Mouse (Mus musculus) right cerebral cortex, adult 2 months (tissue): ENCODE results near the gene Ippk.

Experiments used
- DNase-seq, 2 experiments: peaks; one replicate each; pipeline ENCODE4 v3.0.0; 2021 to 2022; ENCODE audit warnings: low spot score in 2 of 2

The Ippk gene

DNA sequence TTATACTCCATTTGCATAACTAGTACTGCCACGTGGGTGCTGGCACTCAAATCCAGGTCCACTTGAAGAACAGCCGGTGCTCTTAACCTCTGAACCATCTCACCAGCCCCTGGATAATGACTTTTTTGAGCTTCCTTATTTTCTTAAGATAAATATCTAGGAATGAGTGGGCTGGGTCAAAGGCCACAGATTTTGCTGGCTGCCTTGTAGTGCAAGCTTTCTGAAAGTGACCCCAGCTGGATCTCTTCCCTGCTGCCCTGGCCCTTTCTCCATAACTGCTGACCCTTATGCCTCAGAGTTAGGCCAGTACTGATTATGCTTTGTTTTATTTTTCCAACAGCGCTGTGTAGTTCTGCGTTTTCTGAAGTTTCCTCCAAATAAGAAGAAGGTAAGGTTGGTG, 9.5 kb downstream of the Ippk start:
- DNase-seq = no peak

DNA sequence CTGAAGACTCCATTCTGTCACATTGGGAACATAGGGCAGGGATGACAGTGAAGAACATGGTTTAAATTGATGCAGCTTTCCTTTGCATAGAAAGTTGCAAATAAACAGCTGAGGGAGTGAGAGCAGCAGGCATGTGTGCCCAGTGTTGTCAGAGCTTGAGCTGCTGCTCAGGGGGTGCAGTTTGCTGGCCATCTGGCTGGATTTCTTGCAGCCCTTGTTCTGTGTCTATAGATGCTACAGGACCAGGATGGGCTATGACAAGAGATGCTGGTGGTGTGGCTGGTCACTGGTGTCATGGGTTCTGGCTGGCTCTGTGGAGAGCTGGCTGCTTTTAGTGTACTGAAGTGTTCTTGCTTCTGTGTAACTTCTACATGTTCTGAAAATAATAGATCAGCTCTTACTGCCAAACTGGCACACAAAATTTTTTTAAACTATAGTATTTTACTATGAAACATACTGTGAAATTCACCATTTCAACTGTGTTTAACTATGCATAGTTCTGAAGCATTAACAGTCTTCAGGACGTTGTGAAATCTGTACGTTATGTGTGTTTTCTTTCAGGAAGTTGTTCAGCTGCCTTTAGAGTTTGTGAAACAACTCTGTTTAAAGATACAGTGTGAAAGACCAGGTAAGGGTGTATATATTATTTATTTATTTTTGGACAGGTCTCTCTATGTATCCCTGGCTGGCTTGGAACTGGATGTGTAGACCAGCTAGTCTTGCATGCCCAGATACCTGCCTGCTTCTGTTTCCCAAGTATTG, 12.4 kb downstream of the Ippk start:
- no peak for DNase-seq

DNA sequence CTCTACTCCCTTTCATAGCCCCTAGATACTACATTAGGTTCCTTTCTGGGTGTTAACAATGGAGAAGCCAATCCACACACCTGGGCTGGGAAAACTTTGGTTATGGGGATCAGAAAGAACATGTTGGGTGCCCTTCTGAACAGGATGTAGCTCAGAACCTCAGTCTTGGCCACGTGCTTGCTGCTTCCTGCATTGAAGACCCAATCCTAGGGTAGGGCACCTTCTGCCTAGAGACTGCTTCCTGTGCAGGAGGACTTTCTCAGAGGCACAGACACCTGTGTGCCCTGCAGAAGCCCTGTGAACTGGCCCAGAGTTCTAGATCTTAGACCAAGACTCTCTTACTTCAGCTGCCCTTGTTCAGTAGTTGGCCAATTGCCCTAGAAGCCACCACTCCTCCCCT, 14.7 kb downstream of the Ippk start:
- DNase-seq = no peak

DNA sequence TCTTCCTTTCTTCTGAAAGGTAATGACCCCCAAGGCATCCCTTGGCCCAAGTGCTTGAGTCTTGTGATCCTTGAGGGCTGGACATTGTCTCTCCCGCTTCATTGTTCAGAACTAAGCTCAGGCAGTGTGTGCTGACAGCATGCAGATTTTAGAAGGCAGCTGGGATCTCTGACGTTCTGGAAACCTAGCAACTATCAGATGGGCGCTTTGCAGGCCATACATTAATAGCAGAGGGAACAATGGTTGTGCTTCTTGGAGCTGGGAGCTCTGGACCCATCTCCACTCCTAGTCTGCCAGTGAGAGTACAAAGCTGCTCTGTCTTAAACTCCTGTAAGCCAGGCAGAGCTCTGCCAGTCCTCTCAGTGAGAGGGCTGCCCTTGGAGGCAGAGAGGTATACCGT, 15.1 kb downstream of the Ippk start:
- no peak for DNase-seq

DNA sequence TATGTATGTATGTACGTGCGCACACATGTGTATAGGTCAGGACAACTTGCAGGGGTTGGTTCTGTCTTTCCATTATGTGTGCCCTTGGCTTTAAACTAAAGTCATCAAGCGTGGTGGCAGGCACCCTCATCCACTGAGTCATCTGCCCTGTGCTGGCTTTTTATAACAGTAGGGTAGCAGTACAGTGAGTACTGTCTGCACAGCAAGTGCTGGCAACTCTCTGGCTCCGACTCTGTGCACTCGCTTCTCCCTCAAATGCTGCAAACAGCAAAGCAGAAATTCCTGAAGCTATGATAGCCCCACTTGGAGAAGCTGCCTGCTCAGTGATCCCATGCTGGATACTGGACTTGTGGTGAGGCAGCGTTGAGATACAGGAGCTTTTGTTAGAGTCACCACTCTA, 23.4 kb downstream of the Ippk start:
- DNase-seq = no peak

DNA sequence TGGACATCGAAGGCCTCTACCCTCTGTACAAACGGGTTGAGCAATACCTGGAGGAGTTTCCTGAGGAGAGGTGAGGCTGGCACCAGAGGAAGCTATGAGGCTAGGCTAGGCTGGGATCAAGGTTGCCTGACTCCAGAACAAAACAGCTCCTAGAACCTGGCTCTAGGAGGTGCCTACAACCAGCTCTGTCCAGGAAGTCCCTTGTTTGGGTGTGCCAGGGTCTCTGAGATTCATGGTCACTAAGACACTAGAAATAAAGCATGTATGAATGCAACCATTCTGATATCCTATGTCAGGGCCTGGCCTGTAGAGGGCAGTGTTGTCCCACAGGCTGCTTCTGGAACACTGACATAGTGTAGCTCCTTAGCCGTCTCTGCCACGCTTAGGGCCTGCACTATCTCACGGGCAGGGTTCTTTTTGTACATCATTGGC, 28.3 kb downstream of the Ippk start:
- peak; percentile 83 to 87 for DNase-seq

DNA sequence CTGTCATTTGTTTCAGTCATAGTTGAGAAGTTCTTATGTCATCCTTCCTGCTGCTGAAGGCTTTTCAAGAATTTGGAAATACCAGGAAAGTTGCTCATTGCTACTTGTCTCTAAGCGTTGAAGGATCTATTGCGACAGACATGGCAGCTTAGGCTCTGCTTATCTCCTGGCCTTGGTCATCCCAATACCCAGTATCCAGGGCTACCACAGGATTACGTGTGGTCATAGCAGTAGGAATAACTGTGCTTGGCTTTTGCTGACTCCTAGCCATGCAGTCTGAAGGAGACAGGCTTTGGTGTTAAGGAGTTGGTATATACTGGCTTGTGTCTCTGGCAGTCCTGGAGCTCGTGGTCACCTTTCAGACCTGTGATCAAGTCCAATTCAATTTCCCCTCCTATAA, 39.2 kb downstream of the Ippk start:
- DNase-seq = no peak

DNA sequence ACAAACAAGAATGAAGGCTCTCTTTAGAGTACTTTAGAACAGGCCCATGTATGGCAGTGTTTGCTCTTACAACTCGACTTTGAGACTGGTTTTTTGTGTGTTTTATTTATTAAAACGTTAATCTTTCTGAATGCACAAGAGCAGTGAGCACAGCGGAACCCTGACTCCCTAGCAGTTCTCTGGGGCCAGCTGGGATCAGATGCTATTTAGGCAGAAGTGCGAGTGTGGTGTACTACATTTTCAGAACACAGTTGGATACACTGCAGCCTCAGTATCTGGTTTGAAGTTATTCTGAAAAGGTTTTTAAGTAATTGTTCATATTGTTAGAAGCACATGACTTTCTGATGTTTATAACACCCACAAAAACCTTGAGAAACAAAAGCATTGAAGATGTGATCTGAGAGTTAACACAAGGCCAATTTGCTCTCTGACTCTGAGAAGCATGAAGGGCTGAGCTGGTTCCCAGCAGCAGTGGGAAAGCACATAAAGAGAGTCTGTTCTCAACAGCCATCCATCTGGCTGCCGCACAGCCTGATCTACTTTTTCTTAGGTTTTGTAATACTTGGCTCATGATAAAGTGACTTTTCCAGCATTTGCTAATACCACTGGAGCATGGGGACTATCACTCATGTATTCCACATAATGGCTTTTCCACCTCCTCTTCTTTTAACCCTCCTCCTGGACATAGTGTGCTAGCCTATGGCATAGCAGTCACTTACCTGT, 39.8 kb downstream of the Ippk start:
- DNase-seq = no peak

DNA sequence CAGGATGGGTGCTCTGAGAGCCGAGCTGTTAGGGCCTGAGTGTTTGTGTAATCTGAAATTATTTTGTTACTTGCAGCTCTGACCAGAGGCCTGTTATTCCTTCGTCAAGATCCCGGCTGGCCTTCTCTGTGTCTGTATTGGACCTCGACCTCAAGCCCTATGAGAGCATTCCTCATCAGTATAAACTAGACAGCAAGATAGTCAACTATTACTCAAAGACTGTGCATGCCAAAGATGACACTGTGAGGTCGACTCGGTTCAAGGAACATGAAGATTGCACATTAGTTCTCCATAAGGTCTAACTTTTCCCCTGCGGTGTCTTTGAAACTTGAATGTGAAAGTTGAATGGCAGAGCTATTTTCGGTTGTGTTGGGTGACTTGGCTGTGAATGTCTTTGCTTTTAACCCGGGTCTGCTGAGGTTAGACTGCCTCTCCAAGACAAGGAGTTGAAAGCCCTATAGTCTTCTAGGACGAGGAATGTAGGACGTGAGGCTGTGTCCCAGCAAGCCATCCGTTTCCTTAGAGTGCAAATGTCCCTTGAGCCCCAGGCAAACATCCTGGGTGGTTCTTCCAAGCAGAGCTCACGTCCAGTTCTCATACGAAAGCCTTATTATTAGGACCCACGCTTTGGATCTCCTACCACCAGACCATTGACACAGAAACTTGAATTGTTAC, 40.5 kb downstream of the Ippk start:
- DNase-seq = no peak

DNA sequence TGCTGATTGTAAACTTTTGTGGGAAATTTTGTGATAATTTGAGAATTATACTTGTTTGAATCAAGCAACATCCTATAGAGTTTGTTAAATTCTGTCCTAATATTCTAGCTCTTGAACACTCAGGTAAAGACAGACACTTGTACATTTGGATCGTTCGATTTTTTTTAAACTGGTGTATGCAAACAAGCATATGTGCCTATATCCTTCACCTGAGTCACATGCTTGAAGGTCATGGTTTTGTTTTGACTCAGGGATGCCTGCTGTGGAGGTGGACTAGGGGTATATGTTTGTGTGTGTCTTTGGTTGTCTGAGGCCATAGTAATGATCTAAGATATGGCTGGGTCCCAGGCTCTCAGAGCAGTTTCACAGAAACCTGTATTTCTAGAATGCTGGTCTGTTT, 41.9 kb downstream of the Ippk start:
- no peak for DNase-seq

DNA sequence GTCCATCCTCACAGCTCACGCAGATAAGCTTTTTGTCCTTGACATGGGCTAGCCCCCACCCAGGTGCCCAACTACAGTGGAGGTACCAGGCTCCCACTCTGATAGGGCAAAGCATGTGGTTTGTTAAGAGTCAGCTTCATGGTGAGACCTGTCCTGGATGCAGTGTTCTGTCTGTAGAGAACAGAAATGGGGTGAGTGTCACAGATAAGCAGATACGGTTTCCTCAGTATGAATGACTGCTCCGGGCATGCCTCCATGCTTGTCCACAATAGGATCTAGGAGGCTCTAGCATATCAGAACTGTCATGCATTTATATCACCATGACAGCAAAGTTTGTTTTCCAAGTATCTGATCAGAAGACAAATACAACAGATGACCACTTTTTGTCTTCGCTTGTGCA, 44.8 kb downstream of the Ippk start:
- no peak for DNase-seq

DNA sequence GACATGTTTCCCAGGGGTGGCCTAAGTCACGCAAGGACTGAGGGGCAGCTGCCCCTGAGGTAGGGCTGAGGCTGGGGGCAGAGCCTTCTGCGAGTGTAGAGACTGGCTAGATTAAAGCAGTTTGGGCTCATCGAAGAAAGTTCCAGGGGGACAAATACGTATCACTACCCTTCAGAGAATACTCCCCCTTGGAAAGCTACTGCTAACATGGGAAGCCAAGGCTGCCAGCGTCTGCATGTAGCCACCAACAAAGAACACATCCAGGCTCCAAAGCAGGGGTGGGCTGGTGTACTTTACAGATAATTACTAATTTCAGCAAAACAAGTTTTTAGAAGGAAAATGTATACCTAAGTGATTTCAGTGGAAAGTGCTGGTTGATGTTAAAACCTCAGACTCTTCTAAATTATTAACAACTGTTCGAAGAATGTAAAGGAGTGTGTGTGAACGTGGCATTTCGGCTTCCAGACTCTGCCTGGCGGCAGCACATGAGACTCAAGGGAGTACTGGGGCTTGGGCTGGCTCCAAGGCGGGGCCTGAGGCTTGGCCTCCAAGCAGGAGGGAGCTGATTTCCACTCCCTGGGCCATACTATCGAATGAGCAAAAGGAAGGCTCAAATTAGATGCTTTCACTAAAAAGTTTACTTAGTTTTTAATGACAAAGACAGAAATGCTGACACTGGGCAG, 45.5 kb downstream of the Ippk start:
- no peak for DNase-seq

DNA sequence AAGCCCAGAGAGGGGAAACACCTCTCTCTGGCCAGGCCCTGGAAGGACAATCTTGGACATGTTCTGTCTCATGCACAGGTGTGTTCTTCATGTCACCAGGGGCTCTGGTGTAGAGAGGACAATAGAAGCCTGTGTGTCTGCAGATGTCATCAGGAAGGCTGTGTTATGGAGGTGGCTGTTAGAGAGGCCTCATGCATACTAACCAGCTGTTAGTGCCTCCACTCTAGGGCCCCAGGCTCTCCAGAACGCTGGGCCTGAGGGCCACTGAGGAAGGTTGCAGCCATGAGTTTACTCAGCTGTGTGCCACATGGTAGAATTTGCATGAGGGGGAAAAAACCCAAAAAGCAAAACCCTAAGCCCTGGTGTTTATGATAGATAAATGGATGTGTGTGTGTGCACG, 46.5 kb downstream of the Ippk start:
- DNase-seq = no peak

DNA sequence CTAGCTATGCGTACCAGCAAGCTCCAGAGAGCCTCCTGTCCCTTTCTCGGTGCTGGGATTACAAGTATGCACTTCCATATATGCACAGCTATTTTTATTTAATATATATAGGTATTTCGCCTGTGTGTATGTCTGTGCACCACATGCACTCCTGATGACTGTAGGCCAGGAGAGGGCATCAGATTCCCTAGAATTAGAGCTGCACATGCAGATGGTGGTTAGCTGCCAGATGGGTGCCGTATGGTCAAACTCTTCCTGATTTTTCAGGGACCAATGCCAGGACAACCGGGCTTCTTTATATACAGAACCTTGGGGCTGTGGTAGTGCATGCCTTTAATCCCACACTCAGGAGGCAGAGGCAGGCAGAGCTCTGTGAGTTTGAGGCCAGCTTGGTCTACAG, 48.0 kb downstream of the Ippk start:
- no peak for DNase-seq

DNA sequence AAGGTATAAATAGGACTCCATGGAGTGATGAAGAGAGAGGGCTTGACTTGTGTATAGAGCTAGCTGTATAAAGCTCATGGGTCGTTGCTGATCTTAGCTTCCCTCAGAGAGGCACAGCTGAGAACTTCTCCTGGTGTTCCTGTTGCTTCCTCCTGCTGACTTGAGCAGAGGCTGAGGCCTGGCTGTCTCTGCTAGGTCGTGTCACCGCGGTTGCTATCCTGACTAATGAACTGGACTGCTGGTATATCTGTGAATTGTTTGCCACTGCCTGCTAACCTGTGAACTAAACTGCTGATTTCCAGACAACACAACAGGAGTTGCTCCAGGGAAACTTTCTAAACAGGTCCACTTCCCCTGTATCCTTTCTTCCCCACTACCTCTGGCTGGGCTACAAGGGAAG, 49.3 kb downstream of the Ippk start:
- DNase-seq = no peak

DNA sequence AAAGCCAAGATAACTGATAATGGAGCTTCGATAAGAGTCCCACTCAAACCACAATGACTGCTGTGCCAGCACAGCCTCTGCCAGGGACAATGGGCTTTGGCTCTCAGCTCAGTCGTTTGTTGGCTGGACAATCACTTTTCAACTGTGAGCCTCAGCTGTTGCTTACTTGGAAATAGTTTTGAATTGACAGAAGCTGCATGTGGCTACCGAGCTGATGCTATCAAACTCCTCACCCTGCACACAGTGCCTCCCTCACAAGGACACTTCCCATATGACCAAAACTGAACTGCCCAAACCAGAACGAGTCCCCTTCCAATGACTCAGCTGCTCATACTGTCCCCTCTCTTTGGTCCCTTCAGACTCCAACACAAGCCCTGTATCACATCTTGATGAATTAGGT, 49.8 kb downstream of the Ippk start:
- no peak for DNase-seq

DNA sequence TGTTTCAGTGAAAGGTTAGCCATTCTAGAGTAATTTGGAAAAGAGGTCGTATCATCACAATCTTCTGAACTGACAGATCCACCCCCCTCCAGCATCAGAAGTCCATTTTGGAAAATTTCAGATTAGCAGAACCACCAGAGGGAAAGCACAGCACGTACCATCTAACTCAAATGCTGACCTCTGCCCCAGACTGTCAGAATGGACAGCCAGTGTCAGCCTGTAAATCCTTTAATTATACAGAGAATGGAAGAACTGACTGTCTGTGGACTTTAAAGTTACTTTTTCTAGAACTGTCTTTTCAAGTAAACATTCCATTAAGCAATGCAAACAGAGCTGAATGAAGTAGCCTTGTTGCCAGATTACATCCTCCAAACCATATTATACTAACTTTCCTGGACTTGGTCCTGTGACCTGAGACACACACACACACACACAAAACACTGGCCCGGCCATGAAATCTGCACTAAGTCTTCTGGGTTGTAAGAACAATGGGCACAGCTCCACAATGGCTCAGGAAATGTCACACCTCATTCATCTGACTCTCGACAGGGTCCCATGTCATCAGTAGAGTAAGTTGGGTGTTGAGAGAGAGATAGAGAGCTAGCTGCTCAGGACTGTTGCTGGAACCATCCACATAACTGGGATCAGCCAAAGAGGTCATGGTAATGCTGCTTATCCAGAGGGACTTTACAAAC, 51.1 kb downstream of the Ippk start:
- DNase-seq = no peak

DNA sequence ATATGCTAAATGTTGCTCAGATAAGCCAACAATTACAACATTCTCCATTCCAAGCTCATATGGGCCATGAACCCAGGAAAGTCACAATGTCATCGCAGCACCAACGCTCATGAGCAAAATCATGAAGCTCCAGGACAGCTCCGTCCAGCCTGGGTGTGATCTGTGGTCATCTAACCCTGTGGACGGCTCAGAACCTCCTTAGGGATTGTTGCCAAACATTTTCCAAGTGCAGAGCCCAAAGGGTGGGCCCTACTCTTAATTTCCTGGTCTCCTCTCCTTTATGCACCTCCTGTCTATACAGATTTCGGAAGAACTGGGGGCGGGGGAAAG, 51.6 kb downstream of the Ippk start:
- DNase-seq = no peak

DNA sequence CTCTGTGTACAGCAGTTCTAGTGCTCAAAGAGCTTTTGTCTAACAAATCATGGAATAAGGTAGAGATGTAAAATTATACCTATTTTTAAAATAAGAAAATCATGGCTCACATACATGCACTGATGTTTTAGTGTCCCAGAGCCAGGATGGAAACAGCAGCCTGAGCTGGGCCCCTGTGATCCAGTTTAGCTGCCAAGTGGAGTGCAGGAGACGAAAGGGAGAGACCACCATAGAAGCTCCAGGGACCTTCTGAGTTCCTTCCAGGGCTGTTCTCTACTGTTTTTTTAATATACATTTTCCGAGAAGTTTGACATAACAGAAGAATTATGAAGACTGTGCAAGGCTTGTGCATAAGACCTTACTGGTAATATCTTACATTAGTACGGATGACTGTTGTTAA, 56.8 kb downstream of the Ippk start:
- DNase-seq = no peak

DNA sequence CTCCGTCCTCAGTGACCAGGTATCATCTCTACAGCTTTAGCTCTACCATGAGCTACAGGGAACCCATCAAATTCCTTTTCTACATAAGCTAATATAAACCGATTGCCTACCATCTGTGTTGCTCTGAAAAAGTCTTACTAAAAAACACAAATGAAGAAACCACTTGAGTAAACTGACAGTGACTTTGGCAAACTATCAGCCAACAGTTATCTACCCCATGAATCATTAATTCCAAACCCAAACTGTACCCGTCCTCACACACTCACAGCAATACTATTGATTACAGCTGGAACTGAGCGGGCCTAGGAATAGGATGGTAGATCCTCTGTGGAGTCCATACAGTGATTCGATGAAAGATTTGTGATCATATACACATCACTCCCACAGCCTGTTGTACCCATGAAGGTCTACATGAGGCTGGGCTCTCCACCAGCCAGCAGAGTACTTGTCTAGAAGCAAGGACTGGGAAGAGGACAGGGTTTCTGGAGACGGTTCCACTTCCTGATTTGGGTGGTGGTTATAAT, 57.9 kb downstream of the Ippk start:
- no peak for DNase-seq

DNA sequence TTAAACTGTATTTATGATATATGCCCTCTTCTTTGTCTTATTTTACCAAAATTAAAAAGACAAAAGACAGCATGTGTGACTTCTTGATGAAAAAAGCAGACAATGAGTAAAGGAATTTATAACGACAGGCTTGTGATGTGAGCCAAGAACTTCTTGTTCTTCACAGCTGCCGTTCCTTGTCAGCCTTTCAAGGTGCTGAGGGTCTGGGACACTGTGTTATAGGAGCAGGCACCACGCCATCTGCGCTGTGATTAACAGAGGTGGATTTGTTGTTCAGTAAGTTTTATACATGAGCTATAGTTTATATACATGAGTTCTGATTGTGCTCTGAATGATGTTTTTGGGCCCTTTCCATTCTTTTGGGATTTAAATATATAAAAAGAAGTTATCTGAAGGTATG, 58.4 kb downstream of the Ippk start:
- no peak for DNase-seq

DNA sequence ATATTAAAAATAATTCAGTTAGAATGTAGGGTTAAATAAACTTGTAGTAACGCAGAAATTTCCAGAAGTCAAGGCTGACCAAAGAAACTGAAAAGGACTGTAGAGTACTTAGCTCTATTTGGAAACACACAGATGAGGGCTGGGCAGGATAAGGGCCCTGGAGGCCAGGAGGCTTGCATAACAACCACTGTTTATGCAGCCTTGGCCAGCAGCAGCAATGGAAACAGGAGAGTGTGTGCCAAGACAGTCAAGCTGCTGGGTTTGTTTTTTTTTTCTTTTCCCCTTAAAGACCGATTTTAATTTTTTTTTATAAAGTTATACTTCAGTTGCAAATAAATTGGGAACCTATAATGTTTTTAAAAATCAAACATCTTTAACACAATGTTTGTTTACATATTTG, 59.0 kb downstream of the Ippk start:
- DNase-seq = peak in 1 of 2 experiments; percentile 34
